Mouse (Mus musculus) spleen, adult 2 months (tissue): ENCODE measurements around the gene Cdkn2aip.

Experiments used
- CTCF ChIP-seq: fragments of 200-500 bp; IDR thresholded peaks from 2 replicates; pipeline ENCODE4 v1.5.1; 2011; ENCODE audit warnings: mild to moderate bottlenecking, inconsistent platforms; ENCODE audit not compliant: insufficient read depth, insufficient read length, insufficient replicate concordance; ENCODE audit errors: extremely low read depth
- POLR2A ChIP-seq: fragments of 200-500 bp; IDR thresholded peaks from 2 replicates; pipeline ENCODE4 v1.6.1; 2011; ENCODE audit warnings: low read depth, low read length, inconsistent platforms

- TF ChIP-seq POLR2A (no peak), CTCF (no peak)
Measured at GRCm38 (mm10) chr8:47729324-47729723, 15.6 kb upstream of the Cdkn2aip start.
